Mouse (Mus musculus) c-Kit-negative CD71-positive TER-119-positive erythroid progenitor cells, embryonic 14.5 days (primary cell): ENCODE results near the gene Mn1.

ENCODE experiments used
- DNase-seq: peaks from one replicate; pipeline ENCODE4 v3.0.0-alpha.2; 2013; ENCODE audit warnings: low read depth, low spot score

Gene Mn1

DNA sequence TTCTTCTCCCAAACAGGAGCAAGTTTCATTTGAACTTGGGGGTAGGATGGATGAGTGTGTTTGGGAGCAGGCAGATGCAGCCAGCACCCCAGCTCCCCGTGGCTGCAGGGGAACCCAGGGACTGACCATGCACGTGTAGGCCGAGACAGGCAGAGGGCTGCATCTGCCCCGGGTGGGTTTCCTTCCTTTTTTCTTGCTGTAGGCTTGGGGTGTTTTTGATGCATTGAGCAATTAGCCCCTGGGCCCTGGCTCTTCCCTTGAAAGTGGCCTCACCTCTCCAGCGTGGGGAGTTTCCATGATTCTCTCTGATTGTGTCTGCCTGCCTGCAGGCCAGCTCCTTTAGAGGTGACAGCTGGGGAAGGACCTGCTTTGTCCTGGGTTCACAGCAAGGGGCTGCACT is 15.7 kb downstream of the Mn1 start:
- no peak for DNase-seq

GRCm38 (mm10) chr5:111434342-111434842 is 17.2 kb downstream of the Mn1 start:
- DNase-seq, result no peak

- DNase-seq, result no peak
Observed at GRCm38 (mm10) chr5:111436260-111436659, 19.1 kb downstream of the Mn1 start.

DNA sequence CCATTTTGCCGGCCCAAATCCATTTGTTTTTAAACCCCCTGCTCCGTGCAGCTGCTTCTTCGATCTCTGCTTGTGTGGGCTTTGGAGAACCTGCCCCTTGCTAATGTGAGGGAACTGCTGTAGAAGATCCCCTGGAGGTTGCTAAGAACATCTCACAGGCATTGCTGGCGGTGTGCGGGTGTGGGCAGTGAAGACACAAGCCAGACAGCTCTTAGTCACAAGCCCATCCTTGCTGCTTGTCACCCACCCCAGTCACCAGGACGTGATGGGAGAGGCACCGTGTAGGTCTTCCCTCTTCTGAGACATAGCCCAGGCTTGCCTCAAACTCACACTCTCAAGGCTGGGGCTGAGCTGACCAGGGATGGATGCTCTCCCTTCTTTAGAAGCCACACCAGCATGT is 20.0 kb downstream of the Mn1 start:
- no peak for DNase-seq

DNA sequence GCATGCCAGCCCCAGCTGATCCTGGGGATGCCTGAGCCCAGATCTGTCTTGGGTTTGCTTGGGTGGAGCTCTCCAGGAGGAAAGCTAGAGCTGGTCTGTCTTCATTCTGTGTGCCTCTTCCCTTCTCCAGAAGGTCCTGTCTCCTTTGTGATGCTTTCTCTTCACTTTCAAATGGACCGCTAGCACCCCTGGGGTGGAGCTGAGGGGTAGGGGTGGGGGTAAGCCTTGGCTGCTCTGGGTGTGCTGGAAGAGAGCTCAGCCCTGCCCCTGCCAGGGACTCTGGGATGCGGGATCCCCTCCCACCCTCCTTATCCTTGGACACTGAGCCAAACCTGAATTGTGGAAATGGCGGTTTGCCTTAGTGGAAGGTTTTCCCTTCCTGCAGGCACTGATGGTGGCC is 21.2 kb downstream of the Mn1 start:
- no peak for DNase-seq

DNA sequence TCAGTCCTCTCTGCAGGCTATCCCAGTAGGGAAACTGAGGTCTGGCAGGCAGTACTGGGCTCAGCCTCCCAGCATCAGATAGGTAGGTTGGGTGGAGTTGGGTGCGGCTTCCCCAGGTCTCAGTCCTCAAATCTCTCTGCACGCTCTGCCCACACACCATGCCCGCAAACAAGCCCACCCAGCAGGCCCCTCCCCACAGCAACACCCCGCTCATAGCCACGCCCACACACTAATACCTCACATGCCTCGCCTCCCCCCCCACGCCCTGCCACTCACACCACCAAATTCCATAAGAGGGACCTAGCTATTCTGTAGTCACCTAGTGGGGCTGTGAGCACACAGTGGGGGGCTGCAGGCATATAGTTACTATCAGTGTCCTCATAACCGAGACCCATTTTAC is 21.7 kb downstream of the Mn1 start:
- no peak for DNase-seq

GRCm38 (mm10) chr5:111440264-111440663 is 23.1 kb downstream of the Mn1 start:
- no peak for DNase-seq

- DNase-seq, result no peak
Observed at GRCm38 (mm10) chr5:111442151-111442871, 25.1 kb downstream of the Mn1 start.

DNA sequence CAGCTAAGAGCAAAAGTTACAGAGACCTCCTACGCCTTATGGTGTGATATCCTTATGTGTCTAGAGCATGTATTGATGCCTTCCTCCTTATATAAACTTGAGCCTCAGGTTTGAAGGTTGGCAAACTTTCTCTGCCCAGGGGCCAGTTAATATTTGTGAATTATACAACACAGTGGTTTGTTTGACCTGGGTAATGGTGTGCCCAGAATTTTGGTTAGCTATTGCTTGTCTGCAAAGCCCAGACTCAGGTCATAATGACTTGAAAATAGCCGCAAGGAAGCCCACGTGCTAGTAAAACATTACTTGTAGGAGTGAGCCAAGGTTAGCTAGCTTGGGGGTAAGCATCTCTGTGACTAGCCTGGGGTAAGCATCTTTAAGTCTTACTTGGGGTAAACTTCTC is 26.5 kb downstream of the Mn1 start:
- no peak for DNase-seq

GRCm38 (mm10) chr5:111444361-111444760 is 27.2 kb downstream of the Mn1 start:
- no peak for DNase-seq

DNA sequence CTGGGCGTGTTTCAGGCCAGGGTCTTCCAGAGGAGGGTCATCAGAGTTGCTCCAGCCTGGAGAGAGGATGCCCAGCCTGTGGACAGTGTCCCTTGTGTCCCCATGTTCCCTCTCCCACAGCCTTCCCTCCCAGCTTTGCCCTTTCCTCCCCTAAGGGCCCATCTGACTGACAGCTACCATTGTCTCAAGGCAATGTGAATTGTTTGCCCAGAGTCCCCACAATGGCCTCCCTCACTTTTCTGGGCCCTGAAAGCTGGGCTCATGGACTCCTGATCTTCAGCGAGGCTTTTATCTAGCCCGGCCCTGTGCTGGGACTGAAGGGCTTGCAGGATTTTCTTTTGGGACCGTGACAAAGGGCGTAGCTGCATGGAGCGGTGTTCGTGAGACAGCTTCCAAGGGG is 29.5 kb downstream of the Mn1 start:
- DNase-seq, result no peak

GRCm38 (mm10) chr5:111449700-111450099 is 32.5 kb downstream of the Mn1 start:
- DNase-seq, result no peak

- DNase-seq, result no peak
Observed at GRCm38 (mm10) chr5:111454240-111454639, 37.1 kb downstream of the Mn1 start.

DNA sequence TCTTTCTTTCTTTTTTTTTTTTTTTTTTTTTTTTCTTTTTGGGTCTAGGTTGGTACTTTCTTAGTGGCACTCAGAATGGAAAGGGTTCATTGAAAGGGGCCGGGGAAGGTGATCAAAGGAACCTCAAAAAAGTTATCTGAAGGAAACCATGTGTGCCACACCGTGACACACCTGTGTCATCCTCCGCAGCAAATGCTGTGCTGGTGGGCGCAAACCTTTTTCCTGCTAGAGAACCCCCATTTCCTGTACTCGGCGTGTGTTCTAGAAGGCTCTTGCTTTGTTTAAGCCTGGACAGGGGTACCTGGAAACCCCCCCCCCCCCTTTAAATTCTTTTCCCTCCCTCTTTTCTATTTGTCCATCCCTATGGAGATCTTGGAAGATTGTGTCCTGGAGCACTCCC is 37.7 kb downstream of the Mn1 start:
- DNase-seq, result no peak

GRCm38 (mm10) chr5:111458675-111459074 is 41.5 kb downstream of the Mn1 start:
- no peak for DNase-seq

GRCm38 (mm10) chr5:111465811-111466299 is 48.7 kb downstream of the Mn1 start:
- DNase-seq, result no peak

DNA sequence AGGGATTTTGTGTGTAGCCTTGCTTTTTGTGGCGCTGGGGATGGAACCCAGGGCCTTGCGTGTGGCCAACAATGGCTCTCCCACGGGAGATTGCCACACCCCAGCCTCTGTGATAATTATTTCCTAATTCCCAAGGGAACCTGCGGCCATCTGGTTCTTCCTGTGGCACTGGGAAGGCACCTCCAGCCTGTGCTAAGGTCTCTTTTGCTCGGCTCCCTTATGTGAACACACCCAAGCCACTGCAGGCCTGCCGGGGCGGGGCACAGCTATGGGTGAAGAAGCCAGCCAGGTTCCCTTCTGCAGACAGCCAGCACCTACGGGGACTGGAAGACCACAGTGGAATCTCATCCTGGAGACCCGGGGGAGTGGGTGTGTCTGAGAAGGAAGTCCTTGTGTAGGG is 49.3 kb downstream of the Mn1 start:
- no peak for DNase-seq

DNA sequence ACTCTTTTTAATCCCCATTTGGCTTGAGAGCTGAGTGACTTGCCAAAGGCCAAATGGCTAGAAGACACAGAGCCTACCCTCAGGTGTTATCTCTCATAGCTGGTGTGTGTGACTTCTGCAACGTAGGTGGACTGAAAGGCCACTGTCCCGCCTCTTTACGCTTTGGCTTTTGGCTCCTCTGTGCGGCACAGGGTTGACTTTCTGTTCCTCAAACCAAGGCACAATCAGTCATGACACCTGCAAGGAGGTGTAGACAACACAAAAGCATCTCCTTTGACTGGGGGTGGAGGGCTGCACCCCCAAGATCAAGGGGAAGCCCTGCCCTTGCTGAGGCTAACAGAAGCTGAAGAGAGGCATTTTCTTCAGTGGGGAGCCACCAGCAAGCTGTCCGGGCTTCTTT is 50.5 kb downstream of the Mn1 start:
- DNase-seq, result no peak

- DNase-seq, result no peak
Observed at GRCm38 (mm10) chr5:111469195-111469882, 52.2 kb downstream of the Mn1 start.

GRCm38 (mm10) chr5:111470875-111471274 is 53.7 kb downstream of the Mn1 start:
- no peak for DNase-seq

DNA sequence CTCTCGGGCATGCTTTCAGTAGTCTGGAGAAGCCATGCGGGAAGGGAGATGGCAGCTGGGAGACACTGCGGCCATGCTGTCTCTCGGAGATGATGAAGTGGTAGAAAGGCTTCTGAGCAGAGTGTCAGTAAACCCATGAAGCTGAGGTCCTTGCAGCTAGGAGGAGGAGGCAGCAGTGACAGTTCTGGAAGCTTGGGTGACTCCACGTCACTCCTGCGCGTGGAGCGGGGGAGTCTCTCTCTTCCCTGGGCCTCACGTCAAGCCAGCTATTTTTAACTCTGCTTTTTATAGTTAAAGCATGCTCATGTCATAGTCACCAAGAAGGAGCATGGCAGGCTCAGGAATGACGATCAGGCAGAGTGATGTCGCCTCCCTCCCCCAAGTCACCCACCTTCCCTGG is 56.3 kb downstream of the Mn1 start:
- no peak for DNase-seq

GRCm38 (mm10) chr5:111475721-111476120 is 58.6 kb downstream of the Mn1 start:
- no peak for DNase-seq

DNA sequence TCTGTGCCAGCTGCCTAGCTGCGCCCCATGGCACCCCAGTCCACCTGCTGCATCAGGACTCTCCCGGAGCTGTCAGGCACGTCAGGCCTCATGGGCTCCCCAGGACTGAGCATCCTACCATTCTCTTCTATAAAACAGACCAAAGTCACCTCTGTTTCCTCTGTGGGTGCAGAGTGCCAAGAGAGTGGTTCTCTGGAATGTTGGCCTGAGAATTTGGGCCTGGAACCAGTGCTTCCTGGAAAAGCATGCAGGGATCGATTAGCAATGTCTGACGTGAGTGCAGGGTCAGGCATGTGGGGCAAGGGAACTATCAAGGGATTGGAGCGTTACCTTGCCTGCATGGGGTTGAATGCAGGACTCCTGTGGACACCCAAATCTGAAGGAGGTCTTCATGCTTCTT is 59.0 kb downstream of the Mn1 start:
- DNase-seq, result no peak
